Mouse (Mus musculus): ENCODE results near the gene Tmem14a. TPM values are rescaled to one million over a fixed set of nuclear protein-coding genes. Genes with fewer than 3 reads are reported as not detected.
"Not testable (repeated sequence)": the region's sequence is repeated elsewhere in the genome, so short reads cannot be mapped to it uniquely, and the experiment has no call there.

The Tmem14a gene
- total and polyA plus RNA-seq, 2 experiments from 2014 or later = 10.0 to 24.4 TPM

GRCm38 (mm10) chr1:21262401-21262800 is 44.0 kb downstream of the Tmem14a start:
- Histone ChIP-seq H3K9me3 (ENCODE audit: low read length) (no peaks in the 10 kb centered on the region), H3K4me3 (ENCODE audit: low read depth, low read length) (no peak overlapping the region), H3K27me3 (ENCODE audit: insufficient read depth, low read length) (no peaks in the 10 kb centered on the region), H3K9ac (replicated peaks; ENCODE audit: low read length, poor library complexity, severe bottlenecking) (no peak overlapping the region), H3K4me2 (ENCODE audit: low read depth, low read length, poor library complexity, severe bottlenecking) (no peak overlapping the region), H3K4me1 (ENCODE audit: insufficient read depth, low read length) (no peaks in the 10 kb centered on the region), H3K27ac (ENCODE audit: low read depth, low read length) (no peak overlapping the region), H3K36me3 (ENCODE audit: insufficient read depth, low read length) (no peaks in the 10 kb centered on the region)
- TF ChIP-seq CTCF (IDR thresholded peaks at IDR 0.05) = no peak
- WGBS = 97% methylated on average over 5 of the region's 5 CpGs
- ATAC-seq (ENCODE audit: low FRiP score) (no peak), DNase-seq (ENCODE audit: low spot score) (no peak)

- H3K4me1 ChIP-seq (ENCODE audit: insufficient read depth, low read length) = no peaks in the 10 kb centered on the region
- H3K9ac ChIP-seq (replicated peaks; ENCODE audit: low read length, poor library complexity, severe bottlenecking) = no peak overlapping the region
- H3K36me3 ChIP-seq (ENCODE audit: insufficient read depth, low read length) = no peaks in the 10 kb centered on the region
- H3K4me3 ChIP-seq (ENCODE audit: low read depth, low read length) = no peak overlapping the region
- TF ChIP-seq CTCF (IDR thresholded peaks at IDR 0.05) = no peak
- 85% methylated on average over 4 of the region's 4 CpGs for WGBS
- no peak overlapping the region for H3K27ac ChIP-seq (ENCODE audit: low read depth, low read length)
- ATAC-seq (ENCODE audit: low FRiP score) (no peak), DNase-seq (ENCODE audit: low spot score) (no peak)
- H3K4me2 ChIP-seq (ENCODE audit: low read depth, low read length, poor library complexity, severe bottlenecking) = no peak overlapping the region
- no peaks in the 10 kb centered on the region for H3K9me3 ChIP-seq (ENCODE audit: low read length)
- no peaks in the 10 kb centered on the region for H3K27me3 ChIP-seq (ENCODE audit: insufficient read depth, low read length)
Observed at GRCm38 (mm10) chr1:21263986-21264385, 45.6 kb downstream of the Tmem14a start.

- Histone ChIP-seq H3K9ac (replicated peaks; ENCODE audit: low read length, poor library complexity, severe bottlenecking) (no peak overlapping the region), H3K9me3 (ENCODE audit: low read length) (no peaks in the 10 kb centered on the region), H3K4me2 (ENCODE audit: low read depth, low read length, poor library complexity, severe bottlenecking) (no peak overlapping the region), H3K27ac (ENCODE audit: low read depth, low read length) (no peak overlapping the region), H3K27me3 (ENCODE audit: insufficient read depth, low read length) (no peaks in the 10 kb centered on the region), H3K4me1 (ENCODE audit: insufficient read depth, low read length) (no peaks in the 10 kb centered on the region), H3K36me3 (ENCODE audit: insufficient read depth, low read length) (no peaks in the 10 kb centered on the region), H3K4me3 (ENCODE audit: low read depth, low read length) (no peak overlapping the region)
- no peak for DNase-seq (ENCODE audit: low spot score)
- ATAC-seq (ENCODE audit: low FRiP score) = no peak
- no peak for TF ChIP-seq CTCF (IDR thresholded peaks at IDR 0.05)
- WGBS = 83% methylated on average over 8 of the region's 8 CpGs
Observed at GRCm38 (mm10) chr1:21264747-21265146, 46.4 kb downstream of the Tmem14a start.

GRCm38 (mm10) chr1:21266766-21267165 is 48.4 kb downstream of the Tmem14a start:
- Histone ChIP-seq H3K9me3 (ENCODE audit: low read length) (no peaks in the 10 kb centered on the region), H3K4me1 (ENCODE audit: insufficient read depth, low read length) (no peaks in the 10 kb centered on the region), H3K27me3 (ENCODE audit: insufficient read depth, low read length) (no peaks in the 10 kb centered on the region), H3K27ac (ENCODE audit: low read depth, low read length) (no peak overlapping the region), H3K36me3 (ENCODE audit: insufficient read depth, low read length) (no peaks in the 10 kb centered on the region), H3K4me2 (ENCODE audit: low read depth, low read length, poor library complexity, severe bottlenecking) (no peak overlapping the region), H3K4me3 (ENCODE audit: low read depth, low read length) (no peak overlapping the region), H3K9ac (replicated peaks; ENCODE audit: low read length, poor library complexity, severe bottlenecking) (no peak overlapping the region)
- WGBS = 97% methylated on average over 1 of the region's 1 CpGs
- no peak for ATAC-seq (ENCODE audit: low FRiP score)
- no peak for TF ChIP-seq CTCF (IDR thresholded peaks at IDR 0.05)
- DNase-seq (ENCODE audit: low spot score) = no peak

- not testable (repeated sequence) for H3K9me3 ChIP-seq (ENCODE audit: low read length); DNase-seq (ENCODE audit: low spot score); H3K4me3 ChIP-seq (ENCODE audit: low read depth, low read length); H3K27me3 ChIP-seq (ENCODE audit: insufficient read depth, low read length); H3K4me2 ChIP-seq (ENCODE audit: low read depth, low read length, poor library complexity, severe bottlenecking); H3K4me1 ChIP-seq (ENCODE audit: insufficient read depth, low read length); H3K9ac ChIP-seq (replicated peaks; ENCODE audit: low read length, poor library complexity, severe bottlenecking); H3K27ac ChIP-seq (ENCODE audit: low read depth, low read length); ATAC-seq (ENCODE audit: low FRiP score); H3K36me3 ChIP-seq (ENCODE audit: insufficient read depth, low read length)
- WGBS = 93% methylated on average over 6 of the region's 7 CpGs
Observed at GRCm38 (mm10) chr1:21267466-21267865, 49.1 kb downstream of the Tmem14a start.

GRCm38 (mm10) chr1:21271343-21272055 is 53.1 kb downstream of the Tmem14a start:
- peak overlapping the region; percentile 39 for H3K4me2 ChIP-seq (ENCODE audit: low read depth, low read length, poor library complexity, severe bottlenecking)
- ATAC-seq (ENCODE audit: low FRiP score) (peak; percentile 61; the same call in 1 of the 2 replicates), DNase-seq (ENCODE audit: low spot score) (peak; percentile 58)
- no peak overlapping the region for H3K27ac ChIP-seq (ENCODE audit: low read depth, low read length)
- no peaks in the 10 kb centered on the region for H3K9me3 ChIP-seq (ENCODE audit: low read length)
- H3K36me3 ChIP-seq (ENCODE audit: insufficient read depth, low read length) = no peaks in the 10 kb centered on the region
- H3K4me1 ChIP-seq (ENCODE audit: insufficient read depth, low read length) = no peaks in the 10 kb centered on the region
- peak; percentile 64 for TF ChIP-seq CTCF (IDR thresholded peaks at IDR 0.05)
- no peak overlapping the region for H3K9ac ChIP-seq (replicated peaks; ENCODE audit: low read length, poor library complexity, severe bottlenecking)
- H3K4me3 ChIP-seq (ENCODE audit: low read depth, low read length) = no peak overlapping the region
- WGBS = 26% methylated on average over 18 of the region's 18 CpGs
- H3K27me3 ChIP-seq (ENCODE audit: insufficient read depth, low read length) = no peaks in the 10 kb centered on the region

All from midbrain, postnatal 0 days (tissue).